Mouse (Mus musculus) limb, embryonic 12.5 days (tissue): ENCODE measurements around the gene Vmn1r218. TPM values are rescaled to one million over a fixed set of nuclear protein-coding genes. Genes with fewer than 3 reads are reported as not detected.
"Not testable (repeated sequence)": the region's sequence is repeated elsewhere in the genome, so short reads cannot be mapped to it uniquely, and the experiment has no call there.

Experiments
- ATAC-seq: fragments of 200-750 bp; cut with Nextera tagmentation; 2 replicates; pipeline ENCODE4 v1.8.0; 2017; ENCODE audit warnings: low read depth, moderate TSS enrichment; ENCODE audit not compliant: insufficient number of reproducible peaks, insufficient read depth, low FRiP score, low TSS enrichment
- H3K27ac ChIP-seq: fragments of 300-500 bp; sonication (generic); 2 replicates; pipeline ENCODE4 v1.5.1; 2016; ENCODE audit warnings: mild to moderate bottlenecking, moderate library complexity
- H3K27me3 ChIP-seq: fragments of 300-500 bp; sonication (generic); 2 replicates; pipeline ENCODE4 v1.6.1; 2016; ENCODE audit warnings: mild to moderate bottlenecking, moderate library complexity
- H3K36me3 ChIP-seq: fragments of 300-500 bp; sonication (generic); 2 replicates; pipeline ENCODE4 v1.6.1; 2016; ENCODE audit warnings: mild to moderate bottlenecking, moderate library complexity
- H3K4me1 ChIP-seq: fragments of 300-500 bp; sonication (generic); replicated peaks from 2 replicates; pipeline ENCODE4 v1.6.1; 2016
- H3K4me2 ChIP-seq: fragments of 300-500 bp; sonication (generic); 2 replicates; pipeline ENCODE4 v1.6.1; 2016; ENCODE audit warnings: mild to moderate bottlenecking, moderate library complexity
- H3K4me3 ChIP-seq: fragments of 300-500 bp; sonication (generic); replicated peaks from 2 replicates; pipeline ENCODE4 v1.5.1; 2016; ENCODE audit warnings: mild to moderate bottlenecking
- H3K9ac ChIP-seq: fragments of 300-500 bp; sonication (generic); replicated peaks from 2 replicates; pipeline ENCODE4 v1.6.1; 2016; ENCODE audit warnings: mild to moderate bottlenecking, moderate library complexity
- H3K9me3 ChIP-seq: fragments of 300-500 bp; sonication (generic); 2 replicates; pipeline ENCODE4 v1.6.1; 2016; ENCODE audit warnings: mild to moderate bottlenecking, moderate library complexity
- WGBS: fragments of 180-500 bp; shearing (Covaris S2); methylation state at CpG from one replicate; pipeline ENCODE4 v1.1.7; 2016; 5-methylcytosine and 5-hydroxymethylcytosine counted together
- polyA plus RNA-seq: library from polyadenylated mRNA; unstranded; fragments of >200 nt; fragmentation: Nextera tagmentation; extraction: Ambion mirVana; gene quantifications from 2 replicates; pipeline ENCODE4 v1.2.1, GENCODE M21; 2016

Vmn1r218 gene
- polyA plus RNA-seq: not detected in 2 replicates

GRCm38 (mm10) chr13:23133099-23133498 lies at the start of gene Vmn1r218:
Vmn1r218 (plus strand) TSS chr13:23133155.
- ATAC-seq: no peak
- Histone ChIP-seq H3K4me2 (no peak within 1 kb of the TSS), H3K4me1 (no peaks in the 10 kb centered on the region), H3K27ac (no peak within 1 kb of the TSS), H3K9ac (no peak within 1 kb of the TSS), H3K4me3 (no peak within 1 kb of the TSS), H3K27me3 (no peaks in the 10 kb centered on the region), H3K9me3 (no peaks in the 10 kb centered on the region), H3K36me3 (no peaks in the 10 kb centered on the region)
- WGBS: 60% methylated on average over 3 of the region's 3 CpGs

GRCm38 (mm10) chr13:23094386-23094785 lies 38.6 kb upstream of the Vmn1r218 start:
- Histone ChIP-seq H3K4me1 (no peaks in the 10 kb centered on the region), H3K36me3 (no peaks in the 10 kb centered on the region), H3K9me3 (no peaks in the 10 kb centered on the region), H3K27me3 (no peaks in the 10 kb centered on the region), H3K9ac (no peak overlapping the region), H3K4me3 (no peak overlapping the region), H3K27ac (no peak overlapping the region), H3K4me2 (no peak overlapping the region)
- ATAC-seq: no peak
- 90% methylated on average over 4 of the region's 4 CpGs for WGBS

- ATAC-seq: not testable (repeated sequence)
These were observed 14.8 kb upstream of the Vmn1r218 start, which contains the start of gene Vmn1r217 for GRCm38 (mm10) chr13:23118126-23118525. Vmn1r217 (minus strand) TSS chr13:23118226.

GRCm38 (mm10) chr13:23120611-23121010 lies 12.3 kb upstream of the Vmn1r218 start:
- 90% methylated on average over 2 of the region's 2 CpGs for WGBS
- Histone ChIP-seq H3K36me3 (no peaks in the 10 kb centered on the region), H3K9ac (no peak overlapping the region), H3K4me2 (no peak overlapping the region), H3K4me3 (no peak overlapping the region), H3K4me1 (no peaks in the 10 kb centered on the region), H3K27ac (no peak overlapping the region), H3K27me3 (no peaks in the 10 kb centered on the region), H3K9me3 (no peaks in the 10 kb centered on the region)
- no peak for ATAC-seq

More at GRCm38 (mm10) chr13:23118126-23118525, 14.8 kb upstream of the Vmn1r218 start, which contains the start of gene Vmn1r217:
- H3K4me2 ChIP-seq, H3K9ac ChIP-seq, H3K4me3 ChIP-seq, H3K36me3 ChIP-seq, H3K27me3 ChIP-seq, H3K4me1 ChIP-seq, H3K9me3 ChIP-seq, H3K27ac ChIP-seq: not testable (repeated sequence)
- WGBS: 81% methylated on average over 1 of the region's 1 CpGs

- Histone ChIP-seq H3K4me2 (no peak overlapping the region), H3K36me3 (no peaks in the 10 kb centered on the region), H3K27me3 (no peaks in the 10 kb centered on the region), H3K9ac (no peak overlapping the region), H3K4me1 (no peaks in the 10 kb centered on the region), H3K4me3 (no peak overlapping the region), H3K27ac (no peak overlapping the region), H3K9me3 (no peaks in the 10 kb centered on the region)
- 68% methylated on average over 1 of the region's 1 CpGs for WGBS
- ATAC-seq: no peak
These were observed 546 bp downstream of the Vmn1r218 start for GRCm38 (mm10) chr13:23133501-23133900.

GRCm38 (mm10) chr13:23138880-23139279 lies 5.9 kb downstream of the Vmn1r218 start:
- Histone ChIP-seq H3K4me2 (no peak overlapping the region), H3K27ac (no peak overlapping the region), H3K4me1 (no peaks in the 10 kb centered on the region), H3K36me3 (no peaks in the 10 kb centered on the region), H3K9ac (no peak overlapping the region), H3K9me3 (no peaks in the 10 kb centered on the region), H3K4me3 (no peak overlapping the region), H3K27me3 (no peaks in the 10 kb centered on the region)
- WGBS: 92% methylated on average over 2 of the region's 2 CpGs
- ATAC-seq: no peak

- Histone ChIP-seq H3K4me1 (no peaks in the 10 kb centered on the region), H3K27me3 (no peaks in the 10 kb centered on the region), H3K9ac (no peak overlapping the region), H3K27ac (no peak overlapping the region), H3K4me2 (no peak overlapping the region), H3K4me3 (no peak overlapping the region), H3K36me3 (no peaks in the 10 kb centered on the region), H3K9me3 (no peaks in the 10 kb centered on the region)
- 81% methylated on average over 3 of the region's 3 CpGs for WGBS
- no peak for ATAC-seq
These were observed 24.9 kb downstream of the Vmn1r218 start for GRCm38 (mm10) chr13:23157848-23158247.

GRCm38 (mm10) chr13:23159012-23159411 lies 26.1 kb downstream of the Vmn1r218 start, which contains the start of gene Vmn1r219:
Vmn1r219 (plus strand) TSS chr13:23159312.
- ATAC-seq: no peak
- H3K9ac ChIP-seq: no peak within 1 kb of the TSS
- H3K4me2 ChIP-seq: no peak within 1 kb of the TSS
- H3K4me1 ChIP-seq: no peaks in the 10 kb centered on the region
- WGBS: 73% methylated on average over 4 of the region's 4 CpGs
- no peak within 1 kb of the TSS for H3K27ac ChIP-seq
- H3K4me3 ChIP-seq: no peak within 1 kb of the TSS
- no peaks in the 10 kb centered on the region for H3K36me3 ChIP-seq
- H3K9me3 ChIP-seq: no peaks in the 10 kb centered on the region
- no peaks in the 10 kb centered on the region for H3K27me3 ChIP-seq

GRCm38 (mm10) chr13:23166471-23166870 lies 33.5 kb downstream of the Vmn1r218 start:
- not testable (repeated sequence) for H3K9ac ChIP-seq, H3K27me3 ChIP-seq, H3K4me2 ChIP-seq, H3K36me3 ChIP-seq, H3K27ac ChIP-seq, H3K4me1 ChIP-seq, H3K9me3 ChIP-seq, H3K4me3 ChIP-seq, ATAC-seq
- 89% methylated on average over 4 of the region's 4 CpGs for WGBS

- Histone ChIP-seq H3K4me3 (no peak within 1 kb of the TSS), H3K36me3 (no peaks in the 10 kb centered on the region), H3K27me3 (no peaks in the 10 kb centered on the region), H3K9ac (no peak within 1 kb of the TSS), H3K27ac (no peak within 1 kb of the TSS), H3K4me2 (no peak within 1 kb of the TSS), H3K9me3 (no peaks in the 10 kb centered on the region), H3K4me1 (no peaks in the 10 kb centered on the region)
- no peak for ATAC-seq
- 82% methylated on average over 2 of the region's 2 CpGs for WGBS
These were observed 54.9 kb downstream of the Vmn1r218 start, which contains the start of gene Vmn1r220 for GRCm38 (mm10) chr13:23187875-23188274. Vmn1r220 (minus strand) TSS chr13:23187975.
